Mouse (Mus musculus): ENCODE data around the gene Smim13.
"Not testable (repeated sequence)": the region's sequence is repeated elsewhere in the genome, so short reads cannot be mapped to it uniquely, and the experiment has no call there.

GRCm38 (mm10) chr13:41261617-41262016 lies 12.0 kb downstream of the Smim13 start:
- TF ChIP-seq CTCF (IDR thresholded peaks at IDR 0.05; ENCODE audit: control insufficient read depth, insufficient read depth, insufficient read length); MAX (IDR thresholded peaks at IDR 0.05); MYOD1 (IDR thresholded peaks at IDR 0.05; ENCODE audit: control insufficient read depth, insufficient read length, low read depth); USF1 (IDR thresholded peaks at IDR 0.05; ENCODE audit: low read depth); FOSL1 (IDR thresholded peaks at IDR 0.05; ENCODE audit: insufficient read depth, low read length, poor library complexity, severe bottlenecking); CEBPB (IDR thresholded peaks at IDR 0.05; ENCODE audit: low read depth); MYOG (IDR thresholded peaks at IDR 0.05; ENCODE audit: control insufficient read depth, extremely low read depth, insufficient read length): not testable (repeated sequence)

Data from C2C12 (cell line).